Mouse (Mus musculus): ENCODE data around the gene Unc13a. TPM values are rescaled to one million over a fixed set of nuclear protein-coding genes. Genes with fewer than 3 reads are reported as not detected.
A peak's percentile ranks its signal among the peaks of the same experiment; 100 is the strongest.

Gene Unc13a
- polyA plus RNA-seq, 1 experiment, result 0.01 TPM

DNA sequence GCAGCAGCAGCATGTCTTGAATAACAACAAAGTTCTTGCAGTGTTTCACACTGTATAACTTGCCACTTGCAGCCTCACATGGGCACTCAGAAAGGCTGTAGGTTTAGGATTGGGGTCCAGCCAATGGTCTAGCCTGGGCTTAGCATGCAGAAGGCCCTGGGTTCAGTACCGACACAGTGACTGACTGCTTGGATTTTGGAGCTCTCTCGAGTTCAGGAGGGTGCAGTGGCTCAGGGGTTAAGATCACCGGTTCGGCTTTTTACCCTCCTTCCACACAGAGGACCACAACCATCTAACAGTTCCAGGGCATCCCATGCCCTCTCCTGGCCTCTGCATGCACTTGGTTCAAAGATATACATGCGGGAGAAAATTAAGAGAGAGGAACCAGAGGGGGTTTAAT, 80.5 kb downstream of the Unc13a start:
- TF ChIP-seq TAL1 (IDR thresholded peaks at IDR 0.05; ENCODE audit: low read length) (no peak), GATA1 (IDR thresholded peaks at IDR 0.05; ENCODE audit: low read length) (no peak)
- no peaks in the 10 kb centered on the region for H3K27me3 ChIP-seq (ENCODE audit: control insufficient read depth)
- peaks cover 51% of the 10 kb centered on the region for H3K4me1 ChIP-seq (ENCODE audit: control insufficient read depth)
- no peaks in the 10 kb centered on the region for H3K9me3 ChIP-seq (ENCODE audit: control insufficient read depth, low read length)
- H3K4me3 ChIP-seq (replicated peaks), result peak overlapping the region; percentile 81
- peaks cover 9% of the 10 kb centered on the region for H3K36me3 ChIP-seq (ENCODE audit: control insufficient read depth)

DNA sequence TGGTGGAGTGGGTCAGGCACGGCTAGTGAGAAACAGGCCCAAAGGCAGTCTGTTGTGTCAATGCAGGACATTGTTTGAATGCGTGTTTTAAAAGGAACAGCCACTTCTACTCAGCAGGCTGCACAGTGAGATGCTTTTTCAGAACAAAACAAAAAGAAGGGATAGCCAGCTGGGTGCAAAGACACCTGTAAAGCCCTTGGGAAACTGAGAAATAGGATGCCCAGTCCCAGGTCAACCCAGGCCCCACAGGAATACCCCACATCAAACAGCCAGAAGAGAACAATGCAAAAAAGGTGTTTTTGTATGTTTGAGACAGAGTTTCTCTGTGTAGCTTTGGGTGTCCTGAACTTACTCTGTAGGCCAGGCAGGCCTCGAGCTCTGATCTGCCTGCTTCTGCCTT, 82.8 kb downstream of the Unc13a start:
- H3K4me1 ChIP-seq (ENCODE audit: control insufficient read depth), result peaks cover 39% of the 10 kb centered on the region
- TF ChIP-seq TAL1 (IDR thresholded peaks at IDR 0.05; ENCODE audit: low read length) (no peak), GATA1 (IDR thresholded peaks at IDR 0.05; ENCODE audit: low read length) (no peak)
- peaks cover under 1% of the 10 kb centered on the region for H3K36me3 ChIP-seq (ENCODE audit: control insufficient read depth)
- H3K27me3 ChIP-seq (ENCODE audit: control insufficient read depth), result no peaks in the 10 kb centered on the region
- H3K9me3 ChIP-seq (ENCODE audit: control insufficient read depth, low read length), result no peaks in the 10 kb centered on the region
- no peak overlapping the region for H3K4me3 ChIP-seq (replicated peaks)

DNA sequence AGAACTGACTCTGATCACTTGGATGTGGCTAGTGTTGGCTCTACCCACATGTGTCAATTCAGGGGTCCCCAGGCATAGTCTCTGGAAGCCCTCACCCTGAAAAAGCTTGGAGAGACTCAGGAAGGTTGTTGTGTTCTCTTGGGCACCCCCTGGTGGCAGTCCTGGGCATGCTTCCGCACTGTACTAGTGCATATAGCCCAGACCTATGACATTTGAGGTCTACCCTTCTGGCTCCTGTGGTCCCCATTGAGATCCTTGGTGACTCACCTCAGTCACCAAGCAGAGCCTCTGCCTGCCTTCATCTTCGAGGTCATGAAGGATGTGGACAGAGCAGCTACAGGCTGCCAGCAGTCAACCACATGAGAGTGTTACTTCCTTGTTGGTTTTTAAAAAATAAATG, 84.7 kb downstream of the Unc13a start:
- TF ChIP-seq GATA1 (IDR thresholded peaks at IDR 0.05; ENCODE audit: low read length) (no peak), TAL1 (IDR thresholded peaks at IDR 0.05; ENCODE audit: low read length) (no peak)
- no peaks in the 10 kb centered on the region for H3K36me3 ChIP-seq (ENCODE audit: control insufficient read depth)
- H3K27me3 ChIP-seq (ENCODE audit: control insufficient read depth), result no peaks in the 10 kb centered on the region
- H3K4me1 ChIP-seq (ENCODE audit: control insufficient read depth), result peaks cover 20% of the 10 kb centered on the region
- no peaks in the 10 kb centered on the region for H3K9me3 ChIP-seq (ENCODE audit: control insufficient read depth, low read length)
- H3K4me3 ChIP-seq (replicated peaks), result no peak overlapping the region

DNA sequence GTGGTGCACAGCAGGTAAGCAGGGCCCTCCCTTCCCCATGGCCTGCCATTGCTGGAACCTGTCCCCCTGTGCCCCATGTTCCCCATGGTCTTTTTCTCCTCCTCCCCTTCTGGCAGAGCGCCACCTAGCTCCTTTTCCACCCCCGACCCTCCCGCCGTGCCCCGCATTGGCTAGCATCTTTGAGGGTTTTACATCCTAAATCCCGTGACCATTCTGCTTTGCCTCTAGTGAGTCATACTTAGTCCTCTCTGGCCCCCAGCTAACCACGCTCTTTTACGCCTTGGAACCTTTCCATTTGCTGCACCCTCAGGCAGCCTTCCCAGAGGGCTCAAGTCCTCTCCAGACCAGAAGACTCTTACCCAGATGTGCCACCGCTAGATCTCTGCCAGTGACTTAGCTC, 91.4 kb downstream of the Unc13a start:
- no peaks in the 10 kb centered on the region for H3K27me3 ChIP-seq (ENCODE audit: control insufficient read depth)
- TF ChIP-seq GATA1 (IDR thresholded peaks at IDR 0.05; ENCODE audit: low read length), result no peak
- no peak for TF ChIP-seq TAL1 (IDR thresholded peaks at IDR 0.05; ENCODE audit: low read length)
- no peaks in the 10 kb centered on the region for H3K9me3 ChIP-seq (ENCODE audit: control insufficient read depth, low read length)
- no peaks in the 10 kb centered on the region for H3K36me3 ChIP-seq (ENCODE audit: control insufficient read depth)
- peaks cover 9% of the 10 kb centered on the region for H3K4me1 ChIP-seq (ENCODE audit: control insufficient read depth)
- no peak overlapping the region for H3K4me3 ChIP-seq (replicated peaks)

DNA sequence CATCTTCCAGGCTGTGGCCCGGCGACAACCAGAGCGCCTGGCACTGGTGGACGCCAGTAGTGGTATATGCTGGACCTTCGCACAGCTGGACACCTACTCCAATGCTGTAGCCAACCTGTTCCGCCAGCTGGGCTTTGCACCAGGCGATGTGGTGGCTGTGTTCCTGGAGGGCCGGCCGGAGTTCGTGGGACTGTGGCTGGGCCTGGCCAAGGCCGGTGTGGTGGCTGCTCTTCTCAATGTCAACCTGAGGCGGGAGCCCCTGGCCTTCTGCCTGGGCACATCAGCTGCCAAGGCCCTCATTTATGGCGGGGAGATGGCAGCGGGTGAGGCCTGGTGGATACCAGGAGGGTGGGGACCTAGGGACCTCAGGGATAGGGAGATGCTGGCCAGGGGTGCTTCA, 92.1 kb downstream of the Unc13a start:
- Histone ChIP-seq H3K4me1 (ENCODE audit: control insufficient read depth) (peaks cover 9% of the 10 kb centered on the region), H3K4me3 (replicated peaks) (no peak overlapping the region), H3K9me3 (ENCODE audit: control insufficient read depth, low read length) (no peaks in the 10 kb centered on the region), H3K27me3 (ENCODE audit: control insufficient read depth) (no peaks in the 10 kb centered on the region), H3K36me3 (ENCODE audit: control insufficient read depth) (no peaks in the 10 kb centered on the region)
- TF ChIP-seq TAL1 (IDR thresholded peaks at IDR 0.05; ENCODE audit: low read length) (no peak), GATA1 (IDR thresholded peaks at IDR 0.05; ENCODE audit: low read length) (no peak)

DNA sequence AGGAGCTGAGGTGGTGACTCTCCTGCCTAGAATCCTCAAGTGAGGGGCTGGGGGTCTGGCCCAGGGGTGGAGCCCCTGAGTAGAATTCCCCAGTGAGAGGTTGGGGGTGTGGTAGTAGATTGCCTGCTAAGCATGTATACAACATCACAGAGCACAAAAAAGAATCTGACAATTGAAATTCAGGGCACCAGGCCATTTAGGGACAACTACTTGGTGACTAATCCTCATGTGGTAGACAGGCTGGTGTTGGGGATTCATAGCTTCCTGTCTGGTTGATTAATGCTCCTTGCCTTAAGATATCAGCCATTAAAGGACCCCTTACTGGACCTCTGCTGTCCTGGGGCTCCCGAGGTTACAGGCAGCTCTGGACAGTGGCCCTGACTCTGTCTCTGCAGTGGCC, 92.5 kb downstream of the Unc13a start:
- H3K4me1 ChIP-seq (ENCODE audit: control insufficient read depth), result peaks cover 9% of the 10 kb centered on the region
- H3K36me3 ChIP-seq (ENCODE audit: control insufficient read depth), result no peaks in the 10 kb centered on the region
- H3K4me3 ChIP-seq (replicated peaks), result no peak overlapping the region
- peaks cover 2% of the 10 kb centered on the region; the same call in 1 of the 2 replicates for H3K27me3 ChIP-seq (ENCODE audit: control insufficient read depth)
- no peak for TF ChIP-seq TAL1 (IDR thresholded peaks at IDR 0.05; ENCODE audit: low read length)
- H3K9me3 ChIP-seq (ENCODE audit: control insufficient read depth, low read length), result no peaks in the 10 kb centered on the region

DNA sequence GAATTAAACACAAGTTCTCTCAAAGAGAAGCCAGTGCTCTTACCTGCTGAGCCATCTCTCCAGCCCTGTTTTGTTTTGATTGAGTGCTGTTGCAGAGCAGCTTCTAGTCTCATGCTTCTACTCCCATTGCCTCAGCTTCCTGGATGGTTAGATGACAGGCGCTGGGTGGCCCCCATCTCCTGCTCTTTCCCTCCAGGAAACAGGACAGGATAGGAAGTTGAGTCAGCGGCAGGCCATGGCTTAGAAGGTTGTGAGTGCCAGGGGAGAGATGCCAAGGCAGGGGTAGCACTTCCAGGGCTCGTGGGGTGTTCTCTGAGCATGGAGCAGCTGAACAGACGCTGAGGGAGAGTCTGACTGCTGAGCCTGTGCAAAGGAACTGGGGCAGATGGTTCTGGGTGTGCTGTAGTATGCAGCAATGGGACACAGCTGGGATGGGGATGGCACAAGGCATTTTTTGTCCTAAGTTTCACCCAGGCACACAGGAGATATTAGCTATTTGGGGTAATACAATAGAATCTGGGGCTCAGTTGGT, 93.6 kb downstream of the Unc13a start:
- TF ChIP-seq GATA1 (IDR thresholded peaks at IDR 0.05; ENCODE audit: low read length), result no peak
- no peak for TF ChIP-seq TAL1 (IDR thresholded peaks at IDR 0.05; ENCODE audit: low read length)
- H3K27me3 ChIP-seq (ENCODE audit: control insufficient read depth), result peaks cover 2% of the 10 kb centered on the region; the same call in 1 of the 2 replicates
- peaks cover 9% of the 10 kb centered on the region for H3K4me1 ChIP-seq (ENCODE audit: control insufficient read depth)
- no peaks in the 10 kb centered on the region for H3K9me3 ChIP-seq (ENCODE audit: control insufficient read depth, low read length)
- H3K36me3 ChIP-seq (ENCODE audit: control insufficient read depth), result no peaks in the 10 kb centered on the region
- no peak overlapping the region for H3K4me3 ChIP-seq (replicated peaks)

DNA sequence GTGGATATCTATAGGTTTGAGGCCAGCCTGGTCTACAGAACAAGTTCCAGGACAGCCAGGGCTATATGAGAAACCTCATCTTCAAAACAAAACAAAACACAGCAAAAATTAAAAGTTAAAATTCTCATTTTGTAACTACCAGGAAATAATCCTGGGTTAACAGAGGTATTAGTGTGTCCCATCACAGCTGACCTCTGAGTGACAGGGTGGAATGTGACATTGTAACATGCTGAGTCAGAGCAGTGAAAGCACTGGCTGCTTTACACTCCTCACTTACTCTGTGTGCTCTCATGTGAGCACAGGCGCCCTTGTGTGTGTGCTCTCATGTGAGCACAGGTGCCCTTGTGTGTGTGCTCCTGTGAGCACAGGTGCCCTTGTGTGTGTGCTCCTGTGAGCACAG, 96.5 kb downstream of the Unc13a start:
- Histone ChIP-seq H3K4me3 (replicated peaks) (no peak overlapping the region), H3K4me1 (ENCODE audit: control insufficient read depth) (peaks cover 10% of the 10 kb centered on the region), H3K27me3 (ENCODE audit: control insufficient read depth) (peaks cover 23% of the 10 kb centered on the region), H3K9me3 (ENCODE audit: control insufficient read depth, low read length) (no peaks in the 10 kb centered on the region; the same call in 1 of the 2 replicates), H3K36me3 (ENCODE audit: control insufficient read depth) (no peaks in the 10 kb centered on the region)
- TF ChIP-seq GATA1 (IDR thresholded peaks at IDR 0.05; ENCODE audit: low read length), result no peak
- TF ChIP-seq TAL1 (IDR thresholded peaks at IDR 0.05; ENCODE audit: low read length), result no peak

DNA sequence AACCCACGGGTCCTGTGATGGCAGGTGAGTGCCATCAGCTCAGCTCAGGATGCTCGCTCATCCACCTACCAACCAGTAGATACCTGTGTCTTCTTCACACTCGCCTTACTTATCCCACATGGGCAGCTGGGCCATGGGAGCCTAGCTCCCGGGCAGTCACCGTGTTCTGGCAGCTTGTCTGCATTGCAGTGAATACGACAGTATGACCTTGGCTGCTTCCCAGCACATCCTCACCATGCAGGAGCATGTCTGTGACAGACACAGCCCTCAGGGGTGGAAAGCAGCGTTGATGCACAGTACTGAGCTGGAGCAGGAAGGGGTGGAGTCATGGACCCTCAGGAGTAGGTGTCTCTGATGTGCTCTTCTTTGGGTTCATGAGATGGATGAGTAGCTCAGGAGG, 97.1 kb downstream of the Unc13a start:
- no peak overlapping the region for H3K4me3 ChIP-seq (replicated peaks)
- peaks cover 16% of the 10 kb centered on the region for H3K4me1 ChIP-seq (ENCODE audit: control insufficient read depth)
- peaks cover 29% of the 10 kb centered on the region for H3K27me3 ChIP-seq (ENCODE audit: control insufficient read depth)
- H3K36me3 ChIP-seq (ENCODE audit: control insufficient read depth), result no peaks in the 10 kb centered on the region
- no peaks in the 10 kb centered on the region; the same call in 1 of the 2 replicates for H3K9me3 ChIP-seq (ENCODE audit: control insufficient read depth, low read length)
- TF ChIP-seq GATA1 (IDR thresholded peaks at IDR 0.05; ENCODE audit: low read length), result no peak
- no peak for TF ChIP-seq TAL1 (IDR thresholded peaks at IDR 0.05; ENCODE audit: low read length)

Other genes starting within 250 kb of the Unc13a start
- gene Abhd8, start 208.1 kb downstream of the Unc13a start, polyA plus RNA-seq (2012), result 3.9 and 4.7 TPM in 2 replicates
- gene Mrpl34, start 206.8 kb downstream of the Unc13a start, polyA plus RNA-seq (2012), result 18.9 and 20.4 TPM in 2 replicates
- 41.0 and 42.3 TPM in 2 replicates for gene Dda1, start 202.6 kb downstream of the Unc13a start, polyA plus RNA-seq (2012)
- gene Ano8, start 185.8 kb downstream of the Unc13a start, polyA plus RNA-seq (2012), result 0.09 and 0.20 TPM in 2 replicates
- gene Gtpbp3, start 183.7 kb downstream of the Unc13a start, polyA plus RNA-seq (2012), result 1.2 and 1.4 TPM in 2 replicates
- gene Plvap, start 160.0 kb downstream of the Unc13a start, polyA plus RNA-seq (2012), result 0.18 and 0.30 TPM in 2 replicates
- 0.02 TPM in 1 of 2 replicates, not detected in the other for gene Ccdc194, start 146.0 kb downstream of the Unc13a start, polyA plus RNA-seq (2012)
- gene Bst2, start 134.3 kb downstream of the Unc13a start, polyA plus RNA-seq (2012), result 0.21 and 0.72 TPM in 2 replicates
- 2.9 and 3.6 TPM in 2 replicates for gene Mvb12a, start 128.8 kb downstream of the Unc13a start, polyA plus RNA-seq (2012)
- gene Tmem221, start 112.9 kb downstream of the Unc13a start, polyA plus RNA-seq (2012), result not detected in 2 replicates
- not detected in 2 replicates for gene Nxnl1, start 105.2 kb downstream of the Unc13a start, polyA plus RNA-seq (2012)
- gene Slc27a1, start 102.9 kb downstream of the Unc13a start, polyA plus RNA-seq (2012), result 0.02 and 0.03 TPM in 2 replicates
- 12.5 and 16.2 TPM in 2 replicates for gene Pgls, start 79.6 kb downstream of the Unc13a start, polyA plus RNA-seq (2012)
- gene Fam129c, start 74.1 kb downstream of the Unc13a start, polyA plus RNA-seq (2012), result 0.10 and 0.13 TPM in 2 replicates
- 0.41 and 0.72 TPM in 2 replicates for gene Colgalt1, start 60.8 kb downstream of the Unc13a start, polyA plus RNA-seq (2012)
- 1.5 TPM in 2 replicates for gene Jak3, start 4.5 kb upstream of the Unc13a start, polyA plus RNA-seq (2012)
- 0.36 and 0.75 TPM in 2 replicates for gene Insl3, start 17.5 kb upstream of the Unc13a start, polyA plus RNA-seq (2012)
- gene B3gnt3, start 30.0 kb upstream of the Unc13a start, polyA plus RNA-seq (2012), result 3.4 and 3.7 TPM in 2 replicates
- gene Fcho1, start 54.0 kb upstream of the Unc13a start, polyA plus RNA-seq (2012), result 14.2 and 14.6 TPM in 2 replicates
- not detected in 2 replicates for gene Zfp709, start 210.3 kb upstream of the Unc13a start, polyA plus RNA-seq (2012)
- gene Zfp882, start 236.9 kb upstream of the Unc13a start, polyA plus RNA-seq (2012), result 0.02 TPM in 1 of 2 replicates, not detected in the other
- 0.19 TPM in 2 replicates for gene Zfp617, start 236.9 kb upstream of the Unc13a start, polyA plus RNA-seq (2012)

Measured in erythroblast, embryonic 14.5 days (primary cell).